Mouse (Mus musculus) embryonic fibroblast, embryonic 13.5 days (primary cell): ENCODE measurements at regions not wholly inside any gene's neighbourhood (a gene's known extent, or its start where the extent isn't known, plus 50 kb on each side); places are given as distances from the start of the nearest gene placed in this dataset.

Experiments used
- CTCF ChIP-seq: IDR thresholded peaks from 2 replicates; pipeline ENCODE4 v1.5.1; 2011; ENCODE audit warnings: mild to moderate bottlenecking, control low read depth, low read length, moderate library complexity, borderline replicate concordance; ENCODE audit not compliant: insufficient read depth
- POLR2A ChIP-seq: IDR thresholded peaks from 2 replicates; pipeline ENCODE4 v1.6.1; 2011; ENCODE audit warnings: low read depth, mild to moderate bottlenecking, control low read depth, low read length, moderate library complexity

DNA sequence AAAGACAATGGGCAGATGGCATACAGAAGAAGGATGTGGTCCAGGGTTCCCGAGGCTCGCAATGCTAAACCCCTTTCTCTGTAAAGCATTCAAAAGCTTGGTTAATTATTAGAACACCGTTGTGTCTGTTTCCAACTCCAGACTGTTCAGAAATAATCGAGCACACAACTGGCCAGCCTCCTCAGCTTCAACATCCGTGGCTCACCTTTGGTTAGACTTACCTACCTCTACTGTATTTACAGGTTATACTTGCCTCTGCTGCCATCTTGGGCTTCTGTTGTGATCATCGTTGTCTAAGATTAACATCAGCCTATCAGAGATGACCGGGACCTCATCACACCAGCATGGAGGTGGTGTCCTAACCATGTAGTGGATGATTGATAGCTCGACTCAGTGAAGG, 209.3 kb downstream of the Gadd45g start:
- TF ChIP-seq CTCF, result no peak
- no peak for TF ChIP-seq POLR2A
